Mouse (Mus musculus) kidney, adult 2 months (tissue): ENCODE measurements at regions not wholly inside any gene's neighbourhood (a gene's known extent, or its start where the extent isn't known, plus 50 kb on each side); places are given as distances from the start of the nearest gene placed in this dataset.

ENCODE experiments used
- DNase-seq: peaks from one replicate; pipeline ENCODE4 v3.0.0; 2021
- H3K27ac ChIP-seq: fragments of 200-500 bp; 2 replicates; pipeline ENCODE4 v1.5.1; 2012; ENCODE audit warnings: low read depth, low read length, control low read depth, inconsistent platforms; ENCODE audit not compliant: insufficient read depth
- H3K27me3 ChIP-seq: fragments of 200-500 bp; replicated peaks from 2 replicates; pipeline ENCODE4 v1.6.1; 2012; ENCODE audit warnings: mild to moderate bottlenecking, moderate library complexity, low read length, inconsistent platforms; ENCODE audit not compliant: control insufficient read depth, insufficient read depth
- H3K36me3 ChIP-seq: fragments of 200-500 bp; 2 replicates; pipeline ENCODE4 v1.6.1; 2012; ENCODE audit warnings: mild to moderate bottlenecking, moderate library complexity, low read length, inconsistent platforms; ENCODE audit not compliant: control insufficient read depth, insufficient read depth
- H3K4me1 ChIP-seq: fragments of 200-500 bp; 2 replicates; pipeline ENCODE4 v1.6.1; 2011; ENCODE audit warnings: low read length; ENCODE audit not compliant: control insufficient read depth, insufficient read depth
- H3K4me3 ChIP-seq: fragments of 200-500 bp; 2 replicates; pipeline ENCODE4 v1.5.1; 2011; ENCODE audit warnings: mild to moderate bottlenecking, low read depth, low read length, control low read depth; ENCODE audit not compliant: insufficient read depth
- CTCF ChIP-seq: fragments of 200-500 bp; conservative IDR thresholded peaks from 2 replicates; pipeline ENCODE4 v1.5.1; 2011; ENCODE audit warnings: low read depth, mild to moderate bottlenecking, control low read depth, low read length, moderate library complexity, mixed read lengths; ENCODE audit not compliant: insufficient read depth, insufficient read length
- POLR2A ChIP-seq: fragments of 200-500 bp; IDR thresholded peaks from one replicate; pipeline ENCODE4 v1.6.1; 2011; ENCODE audit warnings: low read depth, low read length, control low read depth
- WGBS: fragments of 180-500 bp; shearing (Covaris S2); methylation state at CpG from one replicate; pipeline ENCODE4 v1.1.7; 2018; 5-methylcytosine and 5-hydroxymethylcytosine counted together

GRCm38 (mm10) chr4:55952220-55952619, 420.0 kb upstream of the Klf4 start:
- WGBS: 67% methylated on average over 3 of the region's 3 CpGs
- no peaks in the 10 kb centered on the region for H3K36me3 ChIP-seq
- no peaks in the 10 kb centered on the region for H3K27me3 ChIP-seq
- no peaks in the 10 kb centered on the region for H3K4me1 ChIP-seq
- H3K27ac ChIP-seq: no peak overlapping the region
- no peak for DNase-seq
- TF ChIP-seq POLR2A (no peak), CTCF (no peak)
- no peak overlapping the region for H3K4me3 ChIP-seq

GRCm38 (mm10) chr4:55941423-55941822, 409.2 kb upstream of the Klf4 start:
- Histone ChIP-seq H3K27ac (no peak overlapping the region), H3K36me3 (no peaks in the 10 kb centered on the region), H3K4me1 (no peaks in the 10 kb centered on the region), H3K27me3 (no peaks in the 10 kb centered on the region), H3K4me3 (no peak overlapping the region)
- WGBS: 47% methylated on average over 1 of the region's 1 CpGs
- TF ChIP-seq CTCF (no peak), POLR2A (no peak)
- no peak for DNase-seq

GRCm38 (mm10) chr4:55938383-55938782, 406.1 kb upstream of the Klf4 start:
- TF ChIP-seq CTCF (no peak), POLR2A (no peak)
- H3K4me1 ChIP-seq: no peaks in the 10 kb centered on the region
- H3K27ac ChIP-seq: no peak overlapping the region
- WGBS: 45% methylated on average over 4 of the region's 4 CpGs
- H3K27me3 ChIP-seq: no peaks in the 10 kb centered on the region
- no peaks in the 10 kb centered on the region for H3K36me3 ChIP-seq
- DNase-seq: no peak
- no peak overlapping the region for H3K4me3 ChIP-seq

GRCm38 (mm10) chr4:55937833-55938232, 405.6 kb upstream of the Klf4 start:
- Histone ChIP-seq H3K4me3 (no peak overlapping the region), H3K27ac (no peak overlapping the region), H3K4me1 (no peaks in the 10 kb centered on the region), H3K36me3 (no peaks in the 10 kb centered on the region), H3K27me3 (no peaks in the 10 kb centered on the region)
- TF ChIP-seq POLR2A (no peak), CTCF (no peak)
- no peak for DNase-seq
- WGBS: 68% methylated on average over 1 of the region's 1 CpGs

- no peaks in the 10 kb centered on the region for H3K4me1 ChIP-seq
- H3K4me3 ChIP-seq: no peak overlapping the region
- DNase-seq: peak; percentile 9
- no peak overlapping the region for H3K27ac ChIP-seq
- H3K27me3 ChIP-seq: no peaks in the 10 kb centered on the region; the same call in 1 of the 2 replicates
- 40% methylated on average over 11 of the region's 11 CpGs for WGBS
- TF ChIP-seq POLR2A (no peak), CTCF (no peak)
- H3K36me3 ChIP-seq: no peaks in the 10 kb centered on the region
Measured at GRCm38 (mm10) chr4:55929141-55929782, 397.0 kb upstream of the Klf4 start.

- Histone ChIP-seq H3K4me3 (no peak overlapping the region), H3K4me1 (no peaks in the 10 kb centered on the region), H3K36me3 (no peaks in the 10 kb centered on the region), H3K27me3 (no peaks in the 10 kb centered on the region; the same call in 1 of the 2 replicates), H3K27ac (no peak overlapping the region)
- no peak for DNase-seq
- no peak for TF ChIP-seq CTCF
- TF ChIP-seq POLR2A: no peak
- WGBS: 56% methylated on average over 11 of the region's 11 CpGs
Measured at GRCm38 (mm10) chr4:55928670-55929069, 396.4 kb upstream of the Klf4 start.

- no peaks in the 10 kb centered on the region for H3K4me1 ChIP-seq
- no peak overlapping the region for H3K4me3 ChIP-seq
- no peaks in the 10 kb centered on the region for H3K36me3 ChIP-seq
- TF ChIP-seq POLR2A (no peak), CTCF (no peak)
- 57% methylated on average over 6 of the region's 6 CpGs for WGBS
- no peak for DNase-seq
- H3K27me3 ChIP-seq: no peaks in the 10 kb centered on the region; the same call in 1 of the 2 replicates
- no peak overlapping the region for H3K27ac ChIP-seq
Measured at GRCm38 (mm10) chr4:55928196-55928595, 395.9 kb upstream of the Klf4 start.
